Mouse (Mus musculus): ENCODE results near the gene Cpxm2. TPM values are rescaled to one million over a fixed set of nuclear protein-coding genes. Genes with fewer than 3 reads are reported as not detected.

Cpxm2 gene
- total and polyA plus RNA-seq, 3 experiments, result 0.11 TPM; not detected in 2

- Histone ChIP-seq H3K36me3 (replicated peaks) (no peaks in the 10 kb centered on the region), H3K27me3 (ENCODE audit: insufficient read depth, low read length) (no peaks in the 10 kb centered on the region), H3K4me1 (ENCODE audit: insufficient read depth, low read depth, low read length) (no peaks in the 10 kb centered on the region), H3K9me3 (replicated peaks) (peaks cover 75% of the 10 kb centered on the region), H3K4me3 (ENCODE audit: low read depth, low read length) (no peak overlapping the region)
- TF ChIP-seq TAL1 (conservative IDR thresholded peaks at IDR 0.05; ENCODE audit: low read depth, low read length) (no peak), GATA2 (IDR thresholded peaks at IDR 0.05; ENCODE audit: borderline replicate concordance, low read depth, low read length) (no peak), GATA1 (IDR thresholded peaks at IDR 0.05; ENCODE audit: borderline replicate concordance, low read length) (no peak), POLR2AphosphoS5 (IDR thresholded peaks at IDR 0.05; ENCODE audit: insufficient replicate concordance, low read depth, low read length) (no peak), CTCF (IDR thresholded peaks at IDR 0.05; ENCODE audit: low read depth, low read length) (no peak)
- DNase-seq (ENCODE audit: low spot score), result no peak
- ATAC-seq (ENCODE audit: extremely low read depth, insufficient number of reproducible peaks, low FRiP score, poor library complexity, severe bottlenecking), result no peak
These were observed 39.1 kb upstream of the Cpxm2 start for GRCm38 (mm10) chr7:132193606-132194005.

- ATAC-seq (ENCODE audit: extremely low read depth, insufficient number of reproducible peaks, low FRiP score, poor library complexity, severe bottlenecking), result no peak
- peaks cover 69% of the 10 kb centered on the region for H3K9me3 ChIP-seq (replicated peaks)
- no peaks in the 10 kb centered on the region for H3K27me3 ChIP-seq (ENCODE audit: insufficient read depth, low read length)
- TF ChIP-seq POLR2AphosphoS5 (IDR thresholded peaks at IDR 0.05; ENCODE audit: insufficient replicate concordance, low read depth, low read length), result no peak
- DNase-seq (ENCODE audit: low spot score), result no peak
- no peak overlapping the region for H3K4me3 ChIP-seq (ENCODE audit: low read depth, low read length)
- H3K4me1 ChIP-seq (ENCODE audit: insufficient read depth, low read depth, low read length), result no peaks in the 10 kb centered on the region
- H3K36me3 ChIP-seq (replicated peaks), result no peaks in the 10 kb centered on the region
These were observed 32.9 kb upstream of the Cpxm2 start for GRCm38 (mm10) chr7:132187456-132187855.

GRCm38 (mm10) chr7:132183892-132184404, 29.4 kb upstream of the Cpxm2 start:
- H3K4me3 ChIP-seq (ENCODE audit: low read depth, low read length), result no peak overlapping the region
- H3K36me3 ChIP-seq (replicated peaks), result no peaks in the 10 kb centered on the region
- DNase-seq (ENCODE audit: low spot score) (no peak), ATAC-seq (ENCODE audit: extremely low read depth, insufficient number of reproducible peaks, low FRiP score, poor library complexity, severe bottlenecking) (no peak)
- no peaks in the 10 kb centered on the region for H3K4me1 ChIP-seq (ENCODE audit: insufficient read depth, low read depth, low read length)
- H3K27me3 ChIP-seq (ENCODE audit: insufficient read depth, low read length), result no peaks in the 10 kb centered on the region
- TF ChIP-seq GATA2 (IDR thresholded peaks at IDR 0.05; ENCODE audit: borderline replicate concordance, low read depth, low read length) (no peak), TAL1 (conservative IDR thresholded peaks at IDR 0.05; ENCODE audit: low read depth, low read length) (no peak), GATA1 (IDR thresholded peaks at IDR 0.05; ENCODE audit: borderline replicate concordance, low read length) (no peak), CTCF (IDR thresholded peaks at IDR 0.05; ENCODE audit: low read depth, low read length) (no peak), POLR2AphosphoS5 (IDR thresholded peaks at IDR 0.05; ENCODE audit: insufficient replicate concordance, low read depth, low read length) (no peak)
- peaks cover 53% of the 10 kb centered on the region for H3K9me3 ChIP-seq (replicated peaks)

- no peak for DNase-seq (ENCODE audit: low spot score)
- TF ChIP-seq POLR2AphosphoS5 (IDR thresholded peaks at IDR 0.05; ENCODE audit: insufficient replicate concordance, low read depth, low read length), result no peak
- TF ChIP-seq GATA1 (IDR thresholded peaks at IDR 0.05; ENCODE audit: borderline replicate concordance, low read length), result no peak
- TF ChIP-seq TAL1 (conservative IDR thresholded peaks at IDR 0.05; ENCODE audit: low read depth, low read length), result no peak
- TF ChIP-seq GATA2 (IDR thresholded peaks at IDR 0.05; ENCODE audit: borderline replicate concordance, low read depth, low read length), result no peak
- TF ChIP-seq CTCF (IDR thresholded peaks at IDR 0.05; ENCODE audit: low read depth, low read length), result no peak
- Histone ChIP-seq H3K4me3 (ENCODE audit: low read depth, low read length) (no peak overlapping the region), H3K4me1 (ENCODE audit: insufficient read depth, low read depth, low read length) (no peaks in the 10 kb centered on the region), H3K36me3 (replicated peaks) (no peaks in the 10 kb centered on the region), H3K9me3 (replicated peaks) (peaks cover 48% of the 10 kb centered on the region), H3K27me3 (ENCODE audit: insufficient read depth, low read length) (no peaks in the 10 kb centered on the region)
- ATAC-seq (ENCODE audit: extremely low read depth, insufficient number of reproducible peaks, low FRiP score, poor library complexity, severe bottlenecking), result no peak
These were observed 27.2 kb upstream of the Cpxm2 start for GRCm38 (mm10) chr7:132181586-132182198.

GRCm38 (mm10) chr7:132181042-132181441, 26.5 kb upstream of the Cpxm2 start:
- Histone ChIP-seq H3K27me3 (ENCODE audit: insufficient read depth, low read length) (no peaks in the 10 kb centered on the region), H3K4me3 (ENCODE audit: low read depth, low read length) (no peak overlapping the region), H3K36me3 (replicated peaks) (no peaks in the 10 kb centered on the region), H3K4me1 (ENCODE audit: insufficient read depth, low read depth, low read length) (no peaks in the 10 kb centered on the region), H3K9me3 (replicated peaks) (peaks cover 47% of the 10 kb centered on the region)
- ATAC-seq (ENCODE audit: extremely low read depth, insufficient number of reproducible peaks, low FRiP score, poor library complexity, severe bottlenecking) (no peak), DNase-seq (ENCODE audit: low spot score) (no peak)
- TF ChIP-seq TAL1 (conservative IDR thresholded peaks at IDR 0.05; ENCODE audit: low read depth, low read length) (no peak), GATA1 (IDR thresholded peaks at IDR 0.05; ENCODE audit: borderline replicate concordance, low read length) (no peak), GATA2 (IDR thresholded peaks at IDR 0.05; ENCODE audit: borderline replicate concordance, low read depth, low read length) (no peak), POLR2AphosphoS5 (IDR thresholded peaks at IDR 0.05; ENCODE audit: insufficient replicate concordance, low read depth, low read length) (no peak), CTCF (IDR thresholded peaks at IDR 0.05; ENCODE audit: low read depth, low read length) (no peak)

- no peaks in the 10 kb centered on the region for H3K36me3 ChIP-seq (replicated peaks)
- no peaks in the 10 kb centered on the region for H3K4me1 ChIP-seq (ENCODE audit: insufficient read depth, low read depth, low read length)
- H3K27me3 ChIP-seq (ENCODE audit: insufficient read depth, low read length), result no peaks in the 10 kb centered on the region
- peaks cover 44% of the 10 kb centered on the region for H3K9me3 ChIP-seq (replicated peaks)
- no peak for ATAC-seq (ENCODE audit: extremely low read depth, insufficient number of reproducible peaks, low FRiP score, poor library complexity, severe bottlenecking)
- TF ChIP-seq TAL1 (conservative IDR thresholded peaks at IDR 0.05; ENCODE audit: low read depth, low read length) (no peak), CTCF (IDR thresholded peaks at IDR 0.05; ENCODE audit: low read depth, low read length) (no peak), GATA1 (IDR thresholded peaks at IDR 0.05; ENCODE audit: borderline replicate concordance, low read length) (no peak), GATA2 (IDR thresholded peaks at IDR 0.05; ENCODE audit: borderline replicate concordance, low read depth, low read length) (no peak), POLR2AphosphoS5 (IDR thresholded peaks at IDR 0.05; ENCODE audit: insufficient replicate concordance, low read depth, low read length) (no peak)
- no peak overlapping the region for H3K4me3 ChIP-seq (ENCODE audit: low read depth, low read length)
- DNase-seq (ENCODE audit: low spot score), result no peak
These were observed 24.5 kb upstream of the Cpxm2 start for GRCm38 (mm10) chr7:132179049-132179448.

All from G1E (cell line).